Mouse (Mus musculus) neural tube, embryonic 13.5 days (tissue): ENCODE data around the gene Rai1. TPM values are rescaled to one million over a fixed set of nuclear protein-coding genes. Genes with fewer than 3 reads are reported as not detected.
A peak's percentile ranks its signal among the peaks of the same experiment; 100 is the strongest.

Experiments
- ATAC-seq: fragments of 200-750 bp; cut with Nextera tagmentation; 2 replicates; pipeline ENCODE4 v1.8.0; 2017; ENCODE audit warnings: low read depth, mild to moderate bottlenecking, moderate TSS enrichment, moderate library complexity
- H3K27ac ChIP-seq: fragments of 300-500 bp; sonication (generic); replicated peaks from 2 replicates; pipeline ENCODE4 v1.5.1; 2015; ENCODE audit warnings: moderate library complexity, mild to moderate bottlenecking, inconsistent platforms
- H3K27me3 ChIP-seq: fragments of 300-500 bp; sonication (generic); 2 replicates; pipeline ENCODE4 v1.6.1; 2015; ENCODE audit warnings: mild to moderate bottlenecking, inconsistent platforms
- H3K36me3 ChIP-seq: fragments of 300-500 bp; sonication (generic); 2 replicates; pipeline ENCODE4 v1.6.1; 2015; ENCODE audit warnings: mild to moderate bottlenecking, inconsistent platforms
- H3K4me1 ChIP-seq: fragments of 300-500 bp; sonication (generic); replicated peaks from 2 replicates; pipeline ENCODE4 v1.6.1; 2015; ENCODE audit warnings: inconsistent platforms
- H3K4me2 ChIP-seq: fragments of 300-500 bp; sonication (generic); 2 replicates; pipeline ENCODE4 v1.6.1; 2015; ENCODE audit warnings: inconsistent platforms, mild to moderate bottlenecking, moderate library complexity
- H3K4me3 ChIP-seq: fragments of 300-500 bp; sonication (generic); 2 replicates; pipeline ENCODE4 v1.5.1; 2015; ENCODE audit warnings: mild to moderate bottlenecking, inconsistent platforms
- H3K9ac ChIP-seq: fragments of 300-500 bp; sonication (generic); 2 replicates; pipeline ENCODE4 v1.6.1; 2015; ENCODE audit warnings: moderate library complexity, mild to moderate bottlenecking, inconsistent platforms
- H3K9me3 ChIP-seq: fragments of 300-500 bp; sonication (generic); 2 replicates; pipeline ENCODE4 v1.6.1; 2016; ENCODE audit warnings: inconsistent platforms
- WGBS: fragments of 180-500 bp; shearing (Covaris S2); methylation state at CpG from one replicate; pipeline ENCODE4 v1.1.7; 2015; 5-methylcytosine and 5-hydroxymethylcytosine counted together
- polyA plus RNA-seq: library from polyadenylated mRNA; unstranded; fragments of >200 nt; fragmentation: Nextera tagmentation; extraction: Ambion mirVana; gene quantifications from 2 replicates; pipeline ENCODE4 v1.2.1, GENCODE M21; 2015

The Rai1 gene
- polyA plus RNA-seq, 1 experiment from 2014 or later: 30.0 TPM

DNA sequence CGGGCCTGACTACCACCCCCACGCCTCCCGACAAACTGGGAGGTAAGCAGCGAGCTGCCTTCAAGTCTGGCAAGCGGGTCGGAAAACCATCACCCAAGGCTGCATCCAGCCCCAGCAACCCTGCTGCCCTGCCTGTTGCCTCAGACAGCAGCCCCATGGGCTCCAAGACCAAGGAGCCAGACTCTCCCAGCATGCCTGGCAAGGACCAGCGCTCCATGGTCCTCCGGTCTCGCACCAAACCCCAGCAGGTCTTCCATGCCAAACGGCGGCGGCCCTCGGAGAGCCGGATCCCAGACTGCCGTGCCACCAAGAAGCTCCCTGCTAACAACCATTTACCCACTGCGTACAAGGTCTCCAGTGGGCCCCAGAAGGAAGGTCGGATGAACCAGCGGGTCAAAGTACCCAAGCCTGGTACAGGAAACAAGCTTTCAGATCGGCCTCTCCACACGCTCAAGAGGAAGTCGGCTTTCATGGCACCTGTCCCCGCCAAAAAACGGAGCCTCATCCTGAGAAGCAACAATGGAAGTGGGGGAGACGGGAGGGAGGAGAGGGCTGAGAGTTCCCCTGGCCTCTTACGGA, 83.6 kb downstream of the Rai1 start:
- 91% methylated on average over 25 of the region's 25 CpGs for WGBS
- Histone ChIP-seq H3K9ac (no peak overlapping the region), H3K9me3 (no peaks in the 10 kb centered on the region), H3K4me2 (no peak overlapping the region), H3K4me1 (peaks cover 68% of the 10 kb centered on the region), H3K4me3 (no peak overlapping the region), H3K27ac (no peak overlapping the region), H3K27me3 (no peaks in the 10 kb centered on the region), H3K36me3 (peaks cover 82% of the 10 kb centered on the region)
- no peak for ATAC-seq

DNA sequence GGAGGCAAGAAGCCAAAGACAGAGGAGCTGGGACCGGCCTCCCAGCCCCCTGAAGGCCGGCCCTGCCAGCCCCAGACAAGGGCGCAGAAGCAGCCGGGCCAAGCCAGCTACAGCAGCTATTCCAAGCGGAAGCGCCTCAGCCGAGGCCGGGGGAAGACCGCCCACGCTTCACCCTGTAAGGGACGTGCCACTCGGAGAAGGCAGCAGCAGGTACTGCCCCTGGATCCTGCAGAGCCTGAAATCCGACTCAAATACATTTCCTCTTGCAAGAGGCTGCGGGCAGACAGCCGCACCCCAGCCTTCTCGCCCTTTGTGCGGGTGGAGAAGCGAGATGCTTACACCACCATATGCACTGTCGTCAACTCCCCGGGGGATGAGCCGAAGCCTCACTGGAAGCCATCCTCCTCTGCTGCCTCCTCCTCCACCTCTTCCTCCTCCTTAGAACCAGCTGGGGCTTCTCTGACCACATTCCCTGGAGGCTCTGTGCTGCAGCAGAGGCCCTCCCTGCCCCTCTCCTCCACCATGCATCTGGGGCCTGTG, 84.8 kb downstream of the Rai1 start:
- no peak overlapping the region for H3K4me2 ChIP-seq
- H3K4me3 ChIP-seq: no peak overlapping the region
- peaks cover 61% of the 10 kb centered on the region for H3K4me1 ChIP-seq
- 0 out of 2 replicates have a peak, but pooled peaks cover 2% of the 10 kb centered on the region for H3K9me3 ChIP-seq
- 0 out of 2 replicates have a peak overlapping the region, but pooled peaks have one; percentile 41 for H3K9ac ChIP-seq
- no peaks in the 10 kb centered on the region for H3K27me3 ChIP-seq
- 78% methylated on average over 21 of the region's 21 CpGs for WGBS
- H3K27ac ChIP-seq: peak overlapping the region; percentile 77
- H3K36me3 ChIP-seq: peaks cover 94% of the 10 kb centered on the region
- no peak for ATAC-seq

DNA sequence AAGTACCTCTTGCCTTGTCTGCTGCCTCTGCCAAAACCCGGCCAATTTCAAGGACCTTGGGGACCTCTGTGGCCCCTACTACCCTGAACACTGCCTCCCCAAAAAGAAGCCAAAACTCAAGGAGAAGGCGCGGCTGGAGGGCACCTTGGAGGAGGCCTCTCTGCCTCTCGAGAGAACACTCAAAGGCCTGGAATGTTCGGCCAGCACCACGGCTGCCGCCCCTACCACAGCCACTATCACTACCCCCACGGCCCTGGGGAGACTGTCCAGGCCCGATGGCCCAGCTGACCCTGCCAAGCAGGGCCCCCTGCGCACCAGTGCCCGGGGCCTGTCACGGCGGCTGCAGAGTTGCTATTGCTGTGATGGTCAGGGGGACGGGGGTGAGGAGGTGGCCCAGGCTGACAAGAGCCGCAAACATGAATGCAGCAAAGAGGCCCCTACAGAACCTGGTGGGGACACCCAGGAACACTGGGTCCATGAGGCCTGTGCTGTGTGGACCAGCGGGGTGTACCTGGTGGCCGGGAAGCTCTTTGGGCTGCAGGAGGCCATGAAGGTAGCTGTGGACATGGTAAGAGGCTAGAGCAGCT, 85.3 kb downstream of the Rai1 start:
- H3K4me2 ChIP-seq: no peak overlapping the region
- no peak overlapping the region for H3K9ac ChIP-seq
- H3K4me3 ChIP-seq: no peak overlapping the region
- WGBS: 91% methylated on average over 17 of the region's 17 CpGs
- peak overlapping the region; percentile 77 for H3K27ac ChIP-seq
- 0 out of 2 replicates have a peak, but pooled peaks cover 7% of the 10 kb centered on the region for H3K9me3 ChIP-seq
- peaks cover 98% of the 10 kb centered on the region for H3K36me3 ChIP-seq
- no peaks in the 10 kb centered on the region for H3K27me3 ChIP-seq
- H3K4me1 ChIP-seq: peaks cover 56% of the 10 kb centered on the region
- no peak for ATAC-seq

DNA sequence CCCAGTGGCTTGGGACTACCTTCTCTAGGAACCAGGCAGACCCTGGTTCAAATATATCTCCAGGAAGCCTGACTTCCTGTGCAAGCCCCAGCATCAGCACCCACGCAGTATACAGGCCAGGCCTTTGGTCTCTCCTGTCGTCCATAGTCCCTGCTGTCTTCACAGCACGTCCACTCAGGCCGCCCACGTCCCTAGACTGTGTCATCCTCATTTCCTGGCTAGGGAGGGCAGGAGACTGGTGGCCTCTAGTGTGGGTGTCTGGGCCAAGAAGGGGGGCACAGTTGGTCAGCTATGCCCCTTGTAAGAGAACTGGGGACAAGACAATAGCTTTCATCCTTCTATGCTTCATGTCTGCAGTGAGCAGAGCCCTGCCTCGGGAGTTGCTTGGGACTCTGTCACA, 87.7 kb downstream of the Rai1 start:
- H3K9me3 ChIP-seq: 0 out of 2 replicates have a peak, but pooled peaks cover 8% of the 10 kb centered on the region
- H3K4me2 ChIP-seq: no peak overlapping the region
- 83% methylated on average over 6 of the region's 6 CpGs for WGBS
- H3K9ac ChIP-seq: no peak overlapping the region
- H3K36me3 ChIP-seq: peaks cover 96% of the 10 kb centered on the region
- no peak for ATAC-seq
- no peak overlapping the region; the same call in none of the 2 replicates for H3K27ac ChIP-seq
- no peaks in the 10 kb centered on the region for H3K27me3 ChIP-seq
- peaks cover 33% of the 10 kb centered on the region for H3K4me1 ChIP-seq
- H3K4me3 ChIP-seq: no peak overlapping the region

DNA sequence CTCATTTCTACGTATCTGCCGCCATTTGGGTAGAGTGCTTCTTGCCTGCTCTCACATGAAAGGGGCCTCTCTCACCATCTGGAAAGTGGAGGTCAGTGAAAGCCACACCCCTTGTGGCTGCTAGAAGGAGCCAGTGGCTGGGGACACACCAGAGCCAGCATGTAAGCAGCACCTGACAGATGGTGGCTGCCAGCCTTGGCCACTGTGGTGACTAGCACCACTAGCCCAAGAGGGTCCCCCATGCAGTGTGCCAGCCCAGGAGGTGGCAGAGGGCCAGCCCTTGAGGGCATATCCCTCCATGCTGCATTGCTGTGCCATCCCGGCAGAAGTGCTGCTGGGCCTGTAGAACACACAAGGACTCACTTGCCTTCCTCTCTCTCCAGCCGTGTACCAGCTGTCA, 88.7 kb downstream of the Rai1 start:
- Histone ChIP-seq H3K4me2 (no peak overlapping the region), H3K27ac (peak overlapping the region; percentile 43), H3K4me3 (no peak overlapping the region), H3K9me3 (0 out of 2 replicates have a peak, but pooled peaks cover 8% of the 10 kb centered on the region), H3K36me3 (peaks cover 96% of the 10 kb centered on the region), H3K27me3 (no peaks in the 10 kb centered on the region), H3K4me1 (peaks cover 32% of the 10 kb centered on the region), H3K9ac (no peak overlapping the region)
- 0 out of 2 replicates have a peak, but pooled peaks have one; percentile 30 for ATAC-seq
- 61% methylated on average over 4 of the region's 4 CpGs for WGBS

DNA sequence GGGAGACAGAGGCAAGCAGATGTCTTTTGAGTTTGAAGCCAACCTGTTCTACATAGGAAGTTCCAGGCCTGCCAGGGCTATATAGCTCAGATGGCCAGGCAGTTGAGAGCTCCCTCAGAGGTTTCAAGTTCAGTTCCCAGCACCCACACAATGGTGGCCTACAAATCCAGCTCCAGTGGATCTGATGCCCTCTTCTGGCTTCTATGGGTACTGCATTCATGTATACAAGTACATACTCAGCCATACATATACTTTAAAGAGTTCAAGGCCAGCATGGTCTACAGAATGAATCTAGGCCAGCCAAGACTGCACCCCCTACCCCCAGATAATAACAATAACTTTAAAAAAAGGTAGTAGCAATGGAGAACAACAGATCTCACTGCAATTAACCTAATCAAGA, 90.3 kb downstream of the Rai1 start:
- 0 out of 2 replicates have a peak, but pooled peaks cover 8% of the 10 kb centered on the region for H3K9me3 ChIP-seq
- H3K27me3 ChIP-seq: no peaks in the 10 kb centered on the region
- H3K4me3 ChIP-seq: no peak overlapping the region
- peaks cover 27% of the 10 kb centered on the region for H3K4me1 ChIP-seq
- no peak overlapping the region for H3K4me2 ChIP-seq
- H3K36me3 ChIP-seq: peaks cover 88% of the 10 kb centered on the region
- H3K27ac ChIP-seq: no peak overlapping the region
- H3K9ac ChIP-seq: no peak overlapping the region
- no peak for ATAC-seq

DNA sequence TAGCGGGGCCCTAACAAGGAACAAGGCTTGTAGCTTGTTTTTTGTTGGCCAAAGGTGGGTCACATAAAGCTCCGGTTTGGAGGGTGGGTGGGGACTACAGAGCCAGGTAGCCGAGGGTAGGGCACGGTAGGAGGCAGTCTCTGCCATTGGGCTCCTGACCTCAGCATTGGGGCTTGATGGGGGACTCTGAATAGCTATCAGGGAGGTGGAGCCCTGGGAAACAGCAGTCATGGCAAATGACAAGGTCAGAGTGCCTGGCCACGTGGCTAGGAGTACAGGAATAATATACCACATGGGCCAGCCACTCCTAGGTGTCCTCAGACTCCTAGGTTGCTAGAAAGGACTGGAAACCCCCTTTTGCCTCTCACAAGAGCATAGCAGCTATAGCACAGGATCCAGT, 91.5 kb downstream of the Rai1 start:
- H3K9me3 ChIP-seq: 0 out of 2 replicates have a peak, but pooled peaks cover 8% of the 10 kb centered on the region
- H3K9ac ChIP-seq: no peak overlapping the region
- H3K27ac ChIP-seq: no peak overlapping the region
- no peak for ATAC-seq
- peaks cover 88% of the 10 kb centered on the region for H3K36me3 ChIP-seq
- H3K27me3 ChIP-seq: no peaks in the 10 kb centered on the region
- H3K4me3 ChIP-seq: no peak overlapping the region
- WGBS: 75% methylated on average over 5 of the region's 5 CpGs
- no peak overlapping the region for H3K4me2 ChIP-seq
- H3K4me1 ChIP-seq: peaks cover 27% of the 10 kb centered on the region

DNA sequence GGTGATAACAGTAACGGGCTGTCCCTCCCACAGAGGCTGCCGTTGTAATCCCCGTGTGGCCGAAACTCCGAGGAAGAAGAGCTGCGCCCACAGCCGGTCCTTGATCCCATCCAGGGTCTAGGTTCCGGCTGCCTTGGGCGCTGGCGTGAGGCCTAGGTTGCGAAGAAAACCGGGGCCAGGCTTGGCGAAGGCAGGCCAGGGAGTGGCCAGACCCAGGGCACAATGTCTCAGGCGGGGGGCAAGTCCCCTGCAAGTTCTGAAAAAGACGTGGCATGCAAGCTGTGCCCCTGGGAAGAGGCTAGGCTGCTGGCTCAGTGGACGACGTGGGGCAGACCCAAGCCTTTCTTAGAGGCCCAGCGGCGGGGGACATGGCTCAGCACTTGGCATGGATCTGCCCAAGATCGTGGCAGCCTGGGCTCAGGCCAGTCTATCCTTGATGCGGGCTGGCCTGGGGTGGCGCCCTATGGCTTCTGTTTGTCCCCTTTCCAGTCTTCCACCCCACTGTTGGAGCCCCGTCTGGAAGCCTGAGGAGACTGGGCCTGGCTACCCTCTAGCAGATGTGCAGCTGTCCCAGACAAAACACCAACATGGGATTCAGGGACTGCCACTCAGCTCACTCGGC, 93.3 kb downstream of the Rai1 start:
- 81% methylated on average over 24 of the region's 24 CpGs for WGBS
- no peak for ATAC-seq
- Histone ChIP-seq H3K4me1 (peaks cover 29% of the 10 kb centered on the region), H3K4me3 (no peak overlapping the region), H3K36me3 (peaks cover 90% of the 10 kb centered on the region), H3K27me3 (no peaks in the 10 kb centered on the region), H3K9ac (no peak overlapping the region), H3K4me2 (no peak overlapping the region), H3K27ac (peak overlapping the region; percentile 61), H3K9me3 (0 out of 2 replicates have a peak, but pooled peaks cover 8% of the 10 kb centered on the region)

DNA sequence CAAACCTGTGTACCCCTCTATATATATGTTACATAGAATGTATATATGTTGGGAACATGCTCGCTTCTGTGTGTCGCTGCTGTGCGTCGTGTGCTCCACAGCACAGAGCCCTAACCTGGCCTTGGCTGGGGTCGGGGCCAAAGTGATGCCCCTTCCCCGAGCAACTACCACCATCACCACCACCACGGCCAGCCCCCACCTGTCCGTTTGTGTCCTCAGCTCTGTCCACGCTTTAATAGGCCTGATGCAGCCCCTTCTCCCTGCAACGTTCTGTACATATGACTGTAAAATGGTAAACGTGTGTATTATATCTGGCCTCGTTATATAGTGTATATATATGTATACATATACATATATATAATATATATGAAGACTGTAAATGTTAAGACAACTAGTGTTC, 93.8 kb downstream of the Rai1 start:
- Histone ChIP-seq H3K9me3 (0 out of 2 replicates have a peak, but pooled peaks cover 8% of the 10 kb centered on the region), H3K4me1 (peaks cover 29% of the 10 kb centered on the region), H3K4me3 (no peak overlapping the region), H3K36me3 (peaks cover 91% of the 10 kb centered on the region), H3K27me3 (no peaks in the 10 kb centered on the region), H3K9ac (no peak overlapping the region), H3K4me2 (no peak overlapping the region), H3K27ac (peak overlapping the region; percentile 61; the same call in 1 of the 2 replicates)
- ATAC-seq: no peak
- 89% methylated on average over 12 of the region's 12 CpGs for WGBS

DNA sequence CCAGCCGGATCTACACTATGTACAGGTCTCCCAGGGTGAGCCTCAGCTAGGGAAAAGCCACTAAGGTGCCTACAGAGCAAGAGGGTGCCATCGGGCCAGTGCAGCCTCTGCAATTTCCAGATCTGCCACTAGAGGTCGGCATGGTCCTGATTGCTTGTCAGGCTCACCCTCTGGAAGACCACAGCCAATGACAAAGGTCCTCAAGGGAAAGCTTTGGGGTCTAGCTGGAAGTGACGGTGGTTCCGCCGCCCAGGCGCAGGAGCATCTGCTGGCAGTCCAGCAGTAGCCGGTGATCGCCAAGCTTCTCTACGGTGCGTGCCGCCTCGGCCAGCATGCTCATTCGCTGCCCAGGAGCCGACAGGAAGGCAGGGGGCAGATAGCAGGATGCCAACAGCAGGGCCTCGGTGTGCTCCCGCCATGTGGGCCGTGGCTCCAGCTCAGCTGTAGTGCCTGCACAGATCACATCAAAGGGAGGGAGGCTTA, 94.9 kb downstream of the Rai1 start:
- Histone ChIP-seq H3K9ac (peak overlapping the region; percentile 51; the same call in 1 of the 2 replicates), H3K27me3 (no peaks in the 10 kb centered on the region), H3K4me2 (peak overlapping the region; percentile 21; the same call in 1 of the 2 replicates), H3K27ac (peak overlapping the region; percentile 88), H3K36me3 (peaks cover 91% of the 10 kb centered on the region), H3K9me3 (0 out of 2 replicates have a peak, but pooled peaks cover 5% of the 10 kb centered on the region), H3K4me3 (no peak overlapping the region), H3K4me1 (peaks cover 31% of the 10 kb centered on the region)
- 6% methylated on average over 18 of the region's 18 CpGs for WGBS
- ATAC-seq: peak; percentile 66

DNA sequence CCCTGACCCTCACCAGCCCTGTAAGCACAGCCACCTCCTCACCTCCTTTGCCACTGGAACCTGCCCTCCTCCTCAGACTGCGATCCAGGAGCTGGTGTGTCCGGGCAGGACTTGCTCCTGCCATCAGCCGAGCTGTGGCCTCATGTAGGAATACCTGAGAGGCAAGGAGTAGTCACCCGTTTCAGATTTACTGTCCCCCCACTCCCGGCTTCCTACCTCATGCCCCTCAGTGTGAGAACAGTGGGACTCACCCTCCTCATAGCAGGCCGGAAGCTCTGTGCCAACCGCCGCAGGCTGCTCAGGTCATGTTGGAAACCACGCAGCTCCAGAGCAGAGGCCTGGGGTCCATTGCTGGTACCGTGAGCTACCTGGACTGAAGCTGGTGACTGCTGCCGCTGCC, 95.6 kb downstream of the Rai1 start:
- H3K9me3 ChIP-seq: no peaks in the 10 kb centered on the region
- H3K4me3 ChIP-seq: no peak overlapping the region
- H3K4me1 ChIP-seq: peaks cover 31% of the 10 kb centered on the region
- ATAC-seq: no peak
- peak overlapping the region; percentile 88 for H3K27ac ChIP-seq
- H3K9ac ChIP-seq: peak overlapping the region; percentile 51; the same call in 1 of the 2 replicates
- peaks cover 91% of the 10 kb centered on the region for H3K36me3 ChIP-seq
- 88% methylated on average over 11 of the region's 11 CpGs for WGBS
- H3K4me2 ChIP-seq: no peak overlapping the region
- no peaks in the 10 kb centered on the region for H3K27me3 ChIP-seq
